ENCODE assay signal across 8 mouse cellular contexts in the genomic region with DNA sequence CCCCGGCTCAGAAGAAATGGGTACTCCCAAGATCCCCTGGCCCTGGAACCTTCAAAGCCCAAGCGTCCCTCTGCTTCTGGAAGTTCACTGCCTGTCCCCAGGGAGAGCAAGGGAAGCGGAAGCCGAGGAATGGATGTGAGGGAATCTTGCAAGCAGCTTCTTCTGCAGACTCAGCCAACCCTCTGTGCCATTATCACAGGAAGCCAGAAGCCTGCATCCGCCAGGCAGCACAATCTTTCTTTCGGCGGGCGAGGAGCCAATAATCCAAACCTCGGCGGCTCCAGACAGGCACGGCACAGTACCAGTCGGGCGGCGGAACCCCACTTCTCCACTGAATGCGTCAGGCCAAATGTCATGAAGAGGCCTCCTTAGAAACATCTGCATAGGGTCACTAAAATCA. TPM values are rescaled to one million over a fixed set of nuclear protein-coding genes. Genes with fewer than 3 reads are reported as not detected.
DNase-seq lines count a peak whose midpoint lies in the region; ATAC-seq lines count a peak whose summit lies in the region.

No protein-coding gene starts in this region.

- H3K9ac ChIP-seq in midbrain, embryonic 16.5 days (ENCODE audit: low read depth, low read length): no peak overlapping the region

- H3K4me1 ChIP-seq in midbrain, embryonic 16.5 days (ENCODE audit: control insufficient read depth, insufficient read depth, low read length): peaks cover 38% of the 10 kb centered on the region

- peak; percentile 59 for ATAC-seq in common myeloid progenitor, adult 5-6 weeks (replicated peaks; ENCODE audit: low read depth, poor library complexity, severe bottlenecking)
- ATAC-seq in midbrain, embryonic 16.5 days: no peak

- no peak overlapping the region; the same call in 1 of the 2 replicates for H3K4me2 ChIP-seq in midbrain, embryonic 16.5 days (ENCODE audit: low read length)

- WGBS in midbrain, embryonic 16.5 days: 64% methylated on average over 15 of the region's 15 CpGs

- DNase-seq in ovary, postnatal 36 days (ENCODE audit: low spot score): peak; percentile 60
- DNase-seq in ovary, adult 18-20 months (ENCODE audit: low spot score): no peak
- DNase-seq in heart, postnatal 4 days: peak; percentile 81
- peak; percentile 53 to 74 for DNase-seq in left cerebral cortex, postnatal 25 days (ENCODE audit: low spot score in 2 of 2)
- DNase-seq in adipocyte (ENCODE audit: low spot score): no peak
- DNase-seq in retina, postnatal 1 day: no peak

- no peaks in the 10 kb centered on the region for H3K36me3 ChIP-seq in midbrain, embryonic 16.5 days (ENCODE audit: control insufficient read depth, insufficient read depth, low read length)

- H3K27ac ChIP-seq in midbrain, embryonic 16.5 days (ENCODE audit: low read length): peak overlapping the region; percentile 6; the same call in 1 of the 2 replicates

- H3K9me3 ChIP-seq in midbrain, embryonic 16.5 days (replicated peaks; ENCODE audit: control insufficient read depth, low read length, poor library complexity, severe bottlenecking): no peaks in the 10 kb centered on the region

- no peaks in the 10 kb centered on the region for H3K27me3 ChIP-seq in midbrain, embryonic 16.5 days (ENCODE audit: control insufficient read depth, insufficient read depth, low read depth, low read length)

- no peak overlapping the region for H3K4me3 ChIP-seq in midbrain, embryonic 16.5 days (ENCODE audit: low read depth, low read length)

- intact Hi-C loops in left cerebral cortex, postnatal 25 days (cut with DNase I): no loop called here

RNA-seq across cellular contexts. Expression of gene Ptk7, which starts 8.0 kb away (rescaled TPM):
- total RNA-seq in common myeloid progenitor, adult 5-6 weeks (2017): 5.7 and 6.7 TPM in 2 replicates
- 10 to 100 TPM; 34.8 to 36.2 TPM for total RNA-seq in heart, postnatal 4 days (2021)
- 10 to 100 TPM in 1 of 2 experiments, 1 to 10 TPM in 1; 9.5 to 10.5 TPM for total RNA-seq in left cerebral cortex, postnatal 25 days (2021)
- polyA plus RNA-seq in midbrain, embryonic 16.5 days (2015; fragmentation: Nextera tagmentation; extraction: Ambion mirVana): 26.9 and 28.8 TPM in 2 replicates

RNA-seq across cellular contexts. Expression of gene Klc4, which starts 24.5 kb away (rescaled TPM):
- total RNA-seq in common myeloid progenitor, adult 5-6 weeks (2017): 6.1 and 6.9 TPM in 2 replicates
- total RNA-seq in heart, postnatal 4 days (2021): 10 to 100 TPM; 18.9 TPM
- 10 to 100 TPM; 17.8 to 20.4 TPM for total RNA-seq in left cerebral cortex, postnatal 25 days (2021)
- polyA plus RNA-seq in midbrain, embryonic 16.5 days (2015; fragmentation: Nextera tagmentation; extraction: Ambion mirVana): 32.4 and 39.7 TPM in 2 replicates

RNA-seq across cellular contexts. Expression of gene Mrpl2, which starts 24.7 kb away (rescaled TPM):
- 102 and 113 TPM in 2 replicates for total RNA-seq in common myeloid progenitor, adult 5-6 weeks (2017)
- 100 to 1,000 TPM; 107 to 109 TPM for total RNA-seq in heart, postnatal 4 days (2021)
- 10 to 100 TPM; 51.0 to 51.5 TPM for total RNA-seq in left cerebral cortex, postnatal 25 days (2021)
- polyA plus RNA-seq in midbrain, embryonic 16.5 days (2015; fragmentation: Nextera tagmentation; extraction: Ambion mirVana): 58.9 and 60.8 TPM in 2 replicates

RNA-seq across cellular contexts. Expression of gene Cul7, which starts 28.8 kb away (rescaled TPM):
- 13.8 and 22.7 TPM in 2 replicates for total RNA-seq in common myeloid progenitor, adult 5-6 weeks (2017)
- 10 to 100 TPM; 65.5 to 66.6 TPM for total RNA-seq in heart, postnatal 4 days (2021)
- 10 to 100 TPM; 25.6 to 27.1 TPM for total RNA-seq in left cerebral cortex, postnatal 25 days (2021)
- 41.9 and 47.6 TPM in 2 replicates for polyA plus RNA-seq in midbrain, embryonic 16.5 days (2015; fragmentation: Nextera tagmentation; extraction: Ambion mirVana)

RNA-seq across cellular contexts. Expression of gene Rrp36, which starts 52.8 kb away (rescaled TPM):
- total RNA-seq in common myeloid progenitor, adult 5-6 weeks (2017): 46.2 and 51.9 TPM in 2 replicates
- 10 to 100 TPM; 16.7 TPM for total RNA-seq in heart, postnatal 4 days (2021)
- 10 to 100 TPM; 17.1 to 18.2 TPM for total RNA-seq in left cerebral cortex, postnatal 25 days (2021)
- 51.8 and 52.4 TPM in 2 replicates for polyA plus RNA-seq in midbrain, embryonic 16.5 days (2015; fragmentation: Nextera tagmentation; extraction: Ambion mirVana)

Comparison
In these comparisons a context has a peak if more than half of its experiments do, and no peak if none do; other contexts are left out.
1. DNase-seq: peak in ovary, postnatal 36 days (single experiment), heart, postnatal 4 days (single experiment) and left cerebral cortex, postnatal 25 days (2 of 2); none in ovary, adult 18-20 months (single experiment), adipocyte (single experiment) and retina, postnatal 1 day (single experiment).